Mouse (Mus musculus) C2C12 (cell line): Measurements from ENCODE around the gene Gckr. TPM values are rescaled to one million over a fixed set of nuclear protein-coding genes. Genes with fewer than 3 reads are reported as not detected.

Experiments
- H3K27me3 ChIP-seq: one replicate; pipeline ENCODE4 v1.6.1; 2011; ENCODE audit not compliant: control insufficient read depth, insufficient read depth, insufficient read length
- H3K36me3 ChIP-seq: one replicate; pipeline ENCODE4 v1.6.1; 2011; ENCODE audit not compliant: control insufficient read depth, insufficient read depth
- H3K4me3 ChIP-seq: one replicate; pipeline ENCODE4 v1.5.1; 2011; ENCODE audit warnings: mild to moderate bottlenecking, control low read depth; ENCODE audit not compliant: poor library complexity, insufficient read depth, severe bottlenecking
- H3K79me2 ChIP-seq: one replicate; pipeline ENCODE4 v1.6.1; 2011; ENCODE audit not compliant: control insufficient read depth, insufficient read depth
- H3K79me3 ChIP-seq: one replicate; pipeline ENCODE4 v1.6.1; 2011; ENCODE audit warnings: low read depth, control low read depth
- H3ac ChIP-seq: one replicate; pipeline ENCODE3; 2011; ENCODE audit warnings: low read depth; ENCODE audit not compliant: control insufficient read depth, insufficient read length
- CEBPB ChIP-seq: IDR thresholded peaks from one replicate; pipeline ENCODE4 v1.6.1; 2011; ENCODE audit warnings: low read depth, mild to moderate bottlenecking, control low read depth, moderate library complexity
- CTCF ChIP-seq: IDR thresholded peaks from one replicate; pipeline ENCODE4 v1.5.1; 2011; ENCODE audit not compliant: control insufficient read depth, insufficient read depth, insufficient read length
- FOSL1 ChIP-seq: IDR thresholded peaks from one replicate; pipeline ENCODE4 v1.8.0; 2011; ENCODE audit warnings: mild to moderate bottlenecking, low read length; ENCODE audit not compliant: poor library complexity, insufficient read depth, severe bottlenecking
- MAX ChIP-seq: IDR thresholded peaks from one replicate; pipeline ENCODE4 v1.6.1; 2011; ENCODE audit warnings: mild to moderate bottlenecking, control low read depth
- MYOD1 ChIP-seq: IDR thresholded peaks from one replicate; pipeline ENCODE4 v1.6.1; 2011; ENCODE audit warnings: low read depth; ENCODE audit not compliant: control insufficient read depth, insufficient read length
- MYOG ChIP-seq: IDR thresholded peaks from one replicate; pipeline ENCODE4 v1.6.1; 2011; ENCODE audit not compliant: control insufficient read depth, insufficient read length; ENCODE audit errors: extremely low read depth
- USF1 ChIP-seq: IDR thresholded peaks from one replicate; pipeline ENCODE4 v1.6.1; 2011; ENCODE audit warnings: low read depth, mild to moderate bottlenecking, control low read depth, moderate library complexity
- long read RNA-seq, 2 experiments: library from polyadenylated mRNA; unstranded; transcript quantifications; one replicate each; pipeline ENCODE4 v2.0.0; 2019 to 2020
- polyA plus RNA-seq: library from polyadenylated mRNA; unstranded; fragments of >200 nt; fragmentation: generic; extraction: Trizol; gene quantifications from one replicate; pipeline ENCODE4 v1.2.1, GENCODE M21; 2012; ENCODE audit warnings: missing spikeins

Gene Gckr
- polyA plus RNA-seq, result not detected
- long read RNA-seq, experiment 1, result 0 reads
- long read RNA-seq, experiment 2, result 0 reads

DNA sequence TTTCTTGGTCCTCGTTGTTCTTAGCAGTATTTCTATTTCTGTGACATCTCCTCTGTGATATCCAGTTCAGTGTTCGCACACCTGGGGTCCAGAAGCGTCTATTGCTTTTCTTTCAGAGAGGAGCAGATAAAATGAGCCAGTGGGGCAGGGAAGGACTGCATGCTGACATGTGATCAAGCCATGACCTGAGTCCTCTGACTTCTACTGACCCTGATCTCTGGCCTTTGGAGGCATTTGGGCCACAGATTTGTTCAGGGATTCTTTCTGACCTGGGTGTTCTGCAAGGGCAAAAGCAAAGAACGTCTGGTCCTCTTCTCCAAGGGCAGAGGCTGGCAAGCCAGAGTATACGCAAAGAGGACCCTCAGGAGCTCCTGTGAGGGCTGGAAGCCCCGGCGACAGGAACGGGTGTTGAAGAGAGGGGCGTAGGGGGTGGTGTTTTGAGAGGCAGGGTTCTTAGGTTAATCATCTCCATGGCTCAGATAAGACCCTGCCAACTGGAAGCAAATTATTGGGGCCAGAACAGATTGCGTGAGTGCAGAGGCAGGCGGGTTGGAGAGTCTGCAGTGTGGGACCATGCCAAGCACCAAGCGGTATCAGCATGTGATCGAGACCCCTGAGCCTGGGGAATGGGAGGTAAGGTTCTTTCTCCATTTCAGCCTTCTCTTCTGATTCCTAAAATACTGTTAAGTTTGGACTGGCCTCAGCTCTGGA is at the start of gene Gckr:
TSS of gene Gckr (plus strand) at position 397 of the 711 bp plus-strand sequence.
- Histone ChIP-seq H3K79me2 (no peaks in the 10 kb centered on the region), H3K36me3 (no peaks in the 10 kb centered on the region), H3ac (no peak within 1 kb of the TSS), H3K79me3 (no peaks in the 10 kb centered on the region), H3K4me3 (no peak within 1 kb of the TSS), H3K27me3 (peaks cover 25% of the 10 kb centered on the region)
- TF ChIP-seq CEBPB, result no peak
- no peak for TF ChIP-seq MYOG
- no peak for TF ChIP-seq FOSL1
- TF ChIP-seq MAX, result no peak
- no peak for TF ChIP-seq USF1
- TF ChIP-seq CTCF, result no peak
- TF ChIP-seq MYOD1, result no peak

- Histone ChIP-seq H3K27me3 (no peaks in the 10 kb centered on the region), H3ac (no peak overlapping the region), H3K4me3 (no peak overlapping the region), H3K79me3 (no peaks in the 10 kb centered on the region), H3K79me2 (no peaks in the 10 kb centered on the region), H3K36me3 (peaks cover 64% of the 10 kb centered on the region)
- TF ChIP-seq FOSL1, result no peak
- no peak for TF ChIP-seq MYOD1
- no peak for TF ChIP-seq CTCF
- TF ChIP-seq MYOG, result no peak
- no peak for TF ChIP-seq MAX
- no peak for TF ChIP-seq CEBPB
- no peak for TF ChIP-seq USF1
Measured at GRCm38 (mm10) chr5:31250716-31251115, 46.5 kb upstream of the Gckr start.

GRCm38 (mm10) chr5:31251541-31252101 is 45.6 kb upstream of the Gckr start, which contains the start of gene Krtcap3:
TSS of gene Krtcap3 (plus strand) at chr5:31251691.
- no peak for TF ChIP-seq FOSL1
- TF ChIP-seq MAX, result no peak
- TF ChIP-seq USF1, result no peak
- no peak for TF ChIP-seq MYOD1
- TF ChIP-seq CEBPB, result no peak
- no peak for TF ChIP-seq CTCF
- Histone ChIP-seq H3K4me3 (no peak within 1 kb of the TSS), H3K27me3 (no peaks in the 10 kb centered on the region), H3K79me2 (no peaks in the 10 kb centered on the region), H3K79me3 (no peaks in the 10 kb centered on the region), H3K36me3 (peaks cover 55% of the 10 kb centered on the region), H3ac (no peak within 1 kb of the TSS)

GRCm38 (mm10) chr5:31252151-31252550 is 45.1 kb upstream of the Gckr start:
- H3K27me3 ChIP-seq, result no peaks in the 10 kb centered on the region
- H3K36me3 ChIP-seq, result peaks cover 51% of the 10 kb centered on the region
- no peak overlapping the region for H3ac ChIP-seq
- H3K79me3 ChIP-seq, result no peaks in the 10 kb centered on the region
- H3K4me3 ChIP-seq, result no peak overlapping the region
- no peaks in the 10 kb centered on the region for H3K79me2 ChIP-seq
- TF ChIP-seq CTCF (no peak), USF1 (no peak), MYOG (no peak), CEBPB (no peak), FOSL1 (no peak), MYOD1 (no peak), MAX (no peak)

DNA sequence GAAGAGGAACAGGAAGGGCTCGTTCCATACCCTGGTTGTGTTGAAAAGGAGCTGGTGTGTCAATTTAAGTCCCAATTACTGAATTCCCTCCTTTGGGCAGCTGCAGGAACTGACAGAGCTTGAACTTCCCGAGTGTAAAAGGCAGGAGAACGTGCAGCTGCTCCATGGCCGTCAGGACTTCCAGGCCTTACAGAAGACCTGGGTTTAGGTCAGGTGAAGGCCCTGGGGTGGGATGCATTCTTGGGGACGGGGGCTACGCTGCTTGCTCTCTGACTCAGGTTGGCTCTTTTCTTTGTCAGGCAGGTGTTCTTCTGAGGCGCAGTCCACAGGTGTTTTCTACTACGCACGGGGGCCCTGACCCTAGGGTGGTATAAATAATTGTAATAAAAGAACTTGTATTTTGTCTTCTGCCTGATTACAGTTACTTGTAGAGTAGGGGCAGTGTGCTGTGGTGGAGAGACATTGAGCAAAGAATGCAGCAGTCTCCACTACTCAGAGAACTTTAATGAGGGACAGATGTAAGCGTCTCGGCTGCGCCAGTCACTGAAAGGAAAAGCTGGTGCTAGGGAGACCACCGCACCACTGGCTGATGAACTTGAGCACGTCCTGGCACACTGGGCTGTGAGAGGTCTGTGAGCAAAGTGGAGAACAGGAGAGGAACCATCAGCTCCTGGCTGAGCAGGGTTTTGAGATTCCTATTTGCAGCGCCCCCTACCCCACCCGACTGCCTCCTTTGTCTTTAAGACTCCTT is 44.3 kb upstream of the Gckr start:
- Histone ChIP-seq H3K4me3 (no peak overlapping the region), H3K79me3 (no peaks in the 10 kb centered on the region), H3K36me3 (peaks cover 44% of the 10 kb centered on the region), H3ac (no peak overlapping the region), H3K27me3 (no peaks in the 10 kb centered on the region), H3K79me2 (no peaks in the 10 kb centered on the region)
- TF ChIP-seq USF1 (no peak), CTCF (no peak), FOSL1 (no peak), MYOG (no peak), MYOD1 (no peak)
